Mouse (Mus musculus): ENCODE measurements around the gene Gpc1. TPM values are rescaled to one million over a fixed set of nuclear protein-coding genes. Genes with fewer than 3 reads are reported as not detected.

The Gpc1 gene
- total and polyA plus RNA-seq, 2 experiments from 2014 or later = 53.9 to 201 TPM

DNA sequence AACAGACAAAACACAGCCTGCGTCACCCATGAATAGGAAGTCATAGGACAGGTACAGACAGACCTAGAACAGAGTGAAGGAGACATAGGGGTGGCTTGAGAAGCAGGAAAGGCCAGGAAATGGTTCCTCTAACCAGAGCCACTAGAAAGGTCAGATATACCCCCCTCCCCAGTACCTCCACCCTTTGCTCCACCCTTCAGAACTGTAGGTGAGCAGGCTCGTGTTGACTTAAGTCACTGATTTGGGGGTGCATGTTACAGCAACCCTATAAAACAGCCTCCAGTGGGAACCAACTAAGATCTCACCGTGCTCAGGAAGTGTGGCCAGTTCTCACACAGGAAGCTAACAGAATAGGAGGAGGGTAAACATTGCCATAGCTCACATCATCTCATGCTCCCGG is 28.1 kb upstream of the Gpc1 start:
- no peak overlapping the region for H3K4me2 ChIP-seq (ENCODE audit: low read depth, low read length)
- DNase-seq (ENCODE audit: low spot score) (no peak), ATAC-seq (ENCODE audit: insufficient read depth, low read depth) (no peak)
- 73% methylated on average over 4 of the region's 4 CpGs for WGBS
- H3K27ac ChIP-seq (ENCODE audit: low read depth) = no peak overlapping the region
- no peaks in the 10 kb centered on the region for H3K27me3 ChIP-seq (ENCODE audit: control insufficient read depth, insufficient read depth, low read length)
- H3K9ac ChIP-seq (replicated peaks; ENCODE audit: low read depth, low read length) = no peak overlapping the region
- H3K4me1 ChIP-seq (ENCODE audit: control insufficient read depth, insufficient read depth) = no peaks in the 10 kb centered on the region
- TF ChIP-seq EP300 (IDR thresholded peaks at IDR 0.05; ENCODE audit: low read depth) (no peak), CTCF (IDR thresholded peaks at IDR 0.05; ENCODE audit: low read depth) (no peak)
- no peaks in the 10 kb centered on the region for H3K36me3 ChIP-seq (replicated peaks; ENCODE audit: control insufficient read depth, insufficient read depth, low read length)
- H3K4me3 ChIP-seq (ENCODE audit: low read depth, low read length) = no peak overlapping the region
- H3K9me3 ChIP-seq (replicated peaks; ENCODE audit: control insufficient read depth, low read length) = no peaks in the 10 kb centered on the region

DNA sequence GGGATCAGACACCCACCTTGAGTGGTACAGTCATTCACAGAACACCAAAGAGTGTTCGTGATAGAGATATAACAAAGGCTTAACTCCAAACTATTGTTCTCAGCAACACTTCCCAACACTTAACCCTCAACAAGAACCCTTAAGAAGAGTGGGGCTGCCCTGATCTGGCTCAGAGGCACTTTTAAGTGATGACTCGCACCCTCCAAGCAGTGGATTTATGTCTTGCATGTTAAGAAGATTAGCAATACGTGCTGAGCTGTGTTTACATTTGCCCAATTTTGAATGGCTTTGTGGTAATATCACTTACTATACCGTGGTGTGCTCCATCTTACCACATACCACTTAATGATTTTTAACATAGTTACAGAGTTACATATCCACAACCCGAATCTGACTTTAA is 26.3 kb upstream of the Gpc1 start:
- Histone ChIP-seq H3K27me3 (ENCODE audit: control insufficient read depth, insufficient read depth, low read length) (no peaks in the 10 kb centered on the region), H3K4me1 (ENCODE audit: control insufficient read depth, insufficient read depth) (no peaks in the 10 kb centered on the region), H3K27ac (ENCODE audit: low read depth) (no peak overlapping the region), H3K4me2 (ENCODE audit: low read depth, low read length) (no peak overlapping the region), H3K36me3 (replicated peaks; ENCODE audit: control insufficient read depth, insufficient read depth, low read length) (no peaks in the 10 kb centered on the region), H3K4me3 (ENCODE audit: low read depth, low read length) (no peak overlapping the region), H3K9ac (replicated peaks; ENCODE audit: low read depth, low read length) (no peak overlapping the region), H3K9me3 (replicated peaks; ENCODE audit: control insufficient read depth, low read length) (0 out of 2 replicates have a peak, but pooled peaks cover 5% of the 10 kb centered on the region)
- ATAC-seq (ENCODE audit: insufficient read depth, low read depth) = no peak
- WGBS = 56% methylated on average over 5 of the region's 5 CpGs
- no peak for TF ChIP-seq CTCF (IDR thresholded peaks at IDR 0.05; ENCODE audit: low read depth)
- TF ChIP-seq EP300 (IDR thresholded peaks at IDR 0.05; ENCODE audit: low read depth) = no peak
- no peak for DNase-seq (ENCODE audit: low spot score)

DNA sequence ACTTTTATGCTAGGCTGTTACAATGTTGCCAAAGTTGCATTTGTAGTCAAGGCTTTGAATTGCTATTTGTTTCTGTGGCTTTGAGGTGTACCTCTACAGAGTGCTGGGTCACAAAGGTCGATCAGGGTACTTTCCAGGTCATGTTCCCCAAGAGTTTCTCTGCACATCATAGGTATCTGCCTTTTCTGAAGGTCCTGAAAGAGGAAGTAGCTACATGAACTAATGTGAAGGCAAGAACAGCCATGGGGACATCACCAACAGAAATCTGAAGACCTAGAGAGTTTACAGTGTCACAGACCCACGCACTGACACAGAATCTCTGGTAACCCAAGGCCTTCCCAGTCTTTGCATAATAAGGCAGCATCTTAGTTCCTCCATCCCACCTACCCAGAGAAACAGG is 25.6 kb upstream of the Gpc1 start:
- Histone ChIP-seq H3K9ac (replicated peaks; ENCODE audit: low read depth, low read length) (no peak overlapping the region), H3K36me3 (replicated peaks; ENCODE audit: control insufficient read depth, insufficient read depth, low read length) (no peaks in the 10 kb centered on the region), H3K4me2 (ENCODE audit: low read depth, low read length) (no peak overlapping the region), H3K9me3 (replicated peaks; ENCODE audit: control insufficient read depth, low read length) (0 out of 2 replicates have a peak, but pooled peaks cover 5% of the 10 kb centered on the region), H3K4me1 (ENCODE audit: control insufficient read depth, insufficient read depth) (no peaks in the 10 kb centered on the region), H3K4me3 (ENCODE audit: low read depth, low read length) (no peak overlapping the region), H3K27me3 (ENCODE audit: control insufficient read depth, insufficient read depth, low read length) (no peaks in the 10 kb centered on the region), H3K27ac (ENCODE audit: low read depth) (no peak overlapping the region)
- DNase-seq (ENCODE audit: low spot score) (no peak), ATAC-seq (ENCODE audit: insufficient read depth, low read depth) (no peak)
- TF ChIP-seq CTCF (IDR thresholded peaks at IDR 0.05; ENCODE audit: low read depth) (no peak), EP300 (IDR thresholded peaks at IDR 0.05; ENCODE audit: low read depth) (no peak)
- 52% methylated on average over 2 of the region's 2 CpGs for WGBS

DNA sequence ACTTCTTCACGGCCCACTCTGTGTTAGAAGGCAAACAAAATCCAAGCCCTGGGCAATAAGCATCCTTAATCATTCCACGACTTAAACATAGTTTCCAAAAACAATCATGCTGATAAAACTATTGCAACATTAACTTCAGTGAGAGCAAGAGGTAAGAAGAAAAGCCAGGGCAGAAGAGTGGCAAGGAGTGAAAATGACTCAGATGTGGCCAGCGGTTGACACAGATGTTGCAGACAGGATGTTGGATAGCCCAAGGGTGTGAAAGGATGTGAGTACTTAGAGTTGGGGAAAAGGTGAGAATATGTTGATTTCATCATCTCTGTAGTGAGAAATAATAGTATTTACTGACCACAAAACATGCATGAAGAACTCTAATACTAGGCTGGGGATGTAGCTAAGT is 24.7 kb upstream of the Gpc1 start:
- DNase-seq (ENCODE audit: low spot score) (no peak), ATAC-seq (ENCODE audit: insufficient read depth, low read depth) (no peak)
- 67% methylated on average over 3 of the region's 3 CpGs for WGBS
- H3K27ac ChIP-seq (ENCODE audit: low read depth) = no peak overlapping the region
- TF ChIP-seq CTCF (IDR thresholded peaks at IDR 0.05; ENCODE audit: low read depth) = no peak
- no peak for TF ChIP-seq EP300 (IDR thresholded peaks at IDR 0.05; ENCODE audit: low read depth)
- H3K4me3 ChIP-seq (ENCODE audit: low read depth, low read length) = no peak overlapping the region
- no peaks in the 10 kb centered on the region for H3K4me1 ChIP-seq (ENCODE audit: control insufficient read depth, insufficient read depth)
- H3K9me3 ChIP-seq (replicated peaks; ENCODE audit: control insufficient read depth, low read length) = 0 out of 2 replicates have a peak, but pooled peaks cover 5% of the 10 kb centered on the region
- no peaks in the 10 kb centered on the region for H3K27me3 ChIP-seq (ENCODE audit: control insufficient read depth, insufficient read depth, low read length)
- H3K9ac ChIP-seq (replicated peaks; ENCODE audit: low read depth, low read length) = no peak overlapping the region
- no peak overlapping the region for H3K4me2 ChIP-seq (ENCODE audit: low read depth, low read length)
- H3K36me3 ChIP-seq (replicated peaks; ENCODE audit: control insufficient read depth, insufficient read depth, low read length) = no peaks in the 10 kb centered on the region

DNA sequence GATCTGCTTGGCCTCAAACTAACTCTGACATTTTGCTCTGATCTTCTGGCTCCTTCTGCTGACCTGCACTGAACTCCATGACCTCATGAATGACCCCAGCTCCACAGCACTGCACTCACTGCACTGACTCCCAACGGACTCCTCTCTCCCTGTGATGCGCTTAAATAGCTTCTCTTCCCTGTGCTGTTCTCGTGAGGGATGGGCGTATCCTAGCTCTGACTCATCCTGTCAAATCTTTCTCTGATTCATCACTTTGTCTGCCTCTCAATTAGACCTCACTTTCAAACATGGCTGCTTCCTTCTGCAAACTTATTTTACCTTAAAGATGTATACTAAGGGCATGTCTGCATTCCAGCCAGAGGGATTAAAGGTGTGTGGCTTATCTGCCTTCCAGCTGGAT is 21.8 kb upstream of the Gpc1 start:
- H3K27me3 ChIP-seq (ENCODE audit: control insufficient read depth, insufficient read depth, low read length) = no peaks in the 10 kb centered on the region
- no peak for ATAC-seq (ENCODE audit: insufficient read depth, low read depth)
- no peak for TF ChIP-seq CTCF (IDR thresholded peaks at IDR 0.05; ENCODE audit: low read depth)
- TF ChIP-seq EP300 (IDR thresholded peaks at IDR 0.05; ENCODE audit: low read depth) = no peak
- H3K4me2 ChIP-seq (ENCODE audit: low read depth, low read length) = no peak overlapping the region
- no peak overlapping the region for H3K9ac ChIP-seq (replicated peaks; ENCODE audit: low read depth, low read length)
- no peak overlapping the region for H3K4me3 ChIP-seq (ENCODE audit: low read depth, low read length)
- WGBS = 84% methylated on average over 4 of the region's 4 CpGs
- no peak overlapping the region for H3K27ac ChIP-seq (ENCODE audit: low read depth)
- 0 out of 2 replicates have a peak, but pooled peaks cover 5% of the 10 kb centered on the region for H3K9me3 ChIP-seq (replicated peaks; ENCODE audit: control insufficient read depth, low read length)
- no peaks in the 10 kb centered on the region for H3K36me3 ChIP-seq (replicated peaks; ENCODE audit: control insufficient read depth, insufficient read depth, low read length)
- no peak for DNase-seq (ENCODE audit: low spot score)
- no peaks in the 10 kb centered on the region for H3K4me1 ChIP-seq (ENCODE audit: control insufficient read depth, insufficient read depth)

DNA sequence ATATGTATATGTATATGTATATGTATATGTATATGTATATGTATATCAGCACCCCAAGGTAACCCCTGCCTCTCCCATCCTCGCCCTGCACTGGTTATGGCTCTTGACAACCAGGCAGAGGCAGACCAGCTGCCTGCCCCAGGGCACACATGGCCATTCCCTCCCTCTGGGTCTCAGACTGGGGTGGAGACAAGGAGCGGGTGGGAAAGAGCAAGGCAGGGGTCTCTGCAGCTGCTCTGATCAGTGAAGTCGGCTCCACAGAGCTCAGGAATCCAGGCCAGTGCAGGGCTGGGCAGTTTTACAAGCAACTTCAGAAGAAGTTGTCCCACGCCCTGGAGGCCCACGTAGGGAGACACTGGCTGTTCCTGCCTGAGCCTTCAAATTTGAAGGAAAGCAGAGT is 17.1 kb upstream of the Gpc1 start:
- 70% methylated on average over 5 of the region's 5 CpGs for WGBS
- Histone ChIP-seq H3K9me3 (replicated peaks; ENCODE audit: control insufficient read depth, low read length) (0 out of 2 replicates have a peak, but pooled peaks cover 5% of the 10 kb centered on the region), H3K27me3 (ENCODE audit: control insufficient read depth, insufficient read depth, low read length) (no peaks in the 10 kb centered on the region), H3K4me1 (ENCODE audit: control insufficient read depth, insufficient read depth) (no peaks in the 10 kb centered on the region), H3K27ac (ENCODE audit: low read depth) (no peak overlapping the region), H3K9ac (replicated peaks; ENCODE audit: low read depth, low read length) (no peak overlapping the region), H3K4me3 (ENCODE audit: low read depth, low read length) (no peak overlapping the region), H3K36me3 (replicated peaks; ENCODE audit: control insufficient read depth, insufficient read depth, low read length) (no peaks in the 10 kb centered on the region), H3K4me2 (ENCODE audit: low read depth, low read length) (no peak overlapping the region)
- DNase-seq (ENCODE audit: low spot score) (no peak), ATAC-seq (ENCODE audit: insufficient read depth, low read depth) (no peak)
- TF ChIP-seq CTCF (IDR thresholded peaks at IDR 0.05; ENCODE audit: low read depth) = no peak
